Comparison of ENCODE assay signal across 16 mouse cellular contexts in the genomic region with DNA sequence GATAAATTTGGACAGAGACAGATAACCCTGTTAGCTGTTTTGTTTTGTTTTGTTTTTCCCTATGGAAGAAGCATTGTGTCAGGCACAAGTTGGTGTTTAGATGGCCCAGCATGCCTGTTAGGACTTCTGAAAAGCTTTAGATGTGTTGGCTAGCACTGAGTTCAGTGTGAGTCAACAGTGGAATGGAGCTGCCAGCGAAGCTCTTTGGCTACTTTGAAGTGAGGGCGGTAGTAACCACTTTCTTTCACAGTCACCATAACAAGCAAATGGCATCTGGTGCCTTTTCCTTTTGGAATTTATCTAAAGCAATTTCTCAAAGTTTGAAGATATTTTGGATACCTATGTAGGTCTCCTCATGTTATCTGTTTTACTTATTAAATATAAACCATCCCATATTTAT.
"Had no signal": no experiment of that assay in that cellular context is flagged by ENCODE, and none has a peak within 500 bp of the region (broad histone marks: within the 10 kb centered on the region; RNA-seq: fewer than 3 reads in every experiment).

No protein-coding gene starts in this region.

- DNase-seq: left cerebral cortex, postnatal 4 days; liver; liver, embryonic 13.5 days; liver, postnatal 0 days; lung, adult 18-20 months; lung, adult 2 months; lung, postnatal 10 days; lung, postnatal 14 days; lung, postnatal 36 days; lung, postnatal 4 days; midbrain, embryonic 14.5 days had no signal

- ATAC-seq: liver, embryonic 12.5 days; liver, postnatal 0 days; lung, postnatal 0 days; midbrain, embryonic 13.5 days; midbrain, embryonic 15.5 days; midbrain, embryonic 16.5 days had no signal
